Mouse (Mus musculus) kidney, embryonic 14.5 days (tissue): ENCODE measurements around the gene Ubox5. TPM values are rescaled to one million over a fixed set of nuclear protein-coding genes. Genes with fewer than 3 reads are reported as not detected.
"Not testable (repeated sequence)": the region's sequence is repeated elsewhere in the genome, so short reads cannot be mapped to it uniquely, and the experiment has no call there.

Experiments used
- ATAC-seq: fragments of 200-750 bp; cut with Nextera tagmentation; 2 replicates; pipeline ENCODE4 v1.8.0; 2017; ENCODE audit warnings: moderate number of reproducible peaks, mild to moderate bottlenecking, moderate TSS enrichment, moderate library complexity; ENCODE audit not compliant: low FRiP score, low TSS enrichment
- H3K27ac ChIP-seq: fragments of 300-500 bp; sonication (generic); 2 replicates; pipeline ENCODE4 v1.5.1; 2014; ENCODE audit warnings: low read depth, mild to moderate bottlenecking, low read length, moderate library complexity, mixed read lengths
- H3K27me3 ChIP-seq: fragments of 300-500 bp; sonication (generic); 2 replicates; pipeline ENCODE4 v1.6.1; 2014; ENCODE audit warnings: mild to moderate bottlenecking, low read length; ENCODE audit not compliant: control insufficient read depth, insufficient read depth
- H3K36me3 ChIP-seq: fragments of 300-500 bp; sonication (generic); 2 replicates; pipeline ENCODE4 v1.6.1; 2014; ENCODE audit warnings: low read length, mixed read lengths; ENCODE audit not compliant: control insufficient read depth, insufficient read depth
- H3K4me1 ChIP-seq: fragments of 300-500 bp; sonication (generic); 2 replicates; pipeline ENCODE4 v1.6.1; 2014; ENCODE audit warnings: low read length, mixed read lengths; ENCODE audit not compliant: control insufficient read depth, insufficient read depth
- H3K4me2 ChIP-seq: fragments of 300-500 bp; sonication (generic); replicated peaks from 2 replicates; pipeline ENCODE4 v1.6.1; 2014; ENCODE audit warnings: low read depth, mild to moderate bottlenecking, low read length
- H3K4me3 ChIP-seq: fragments of 300-500 bp; sonication (generic); 2 replicates; pipeline ENCODE4 v1.5.1; 2014; ENCODE audit warnings: mild to moderate bottlenecking, low read length
- H3K9ac ChIP-seq: fragments of 300-500 bp; sonication (generic); 2 replicates; pipeline ENCODE4 v1.6.1; 2014; ENCODE audit warnings: low read depth, mild to moderate bottlenecking, low read length, moderate library complexity
- H3K9me3 ChIP-seq: fragments of 300-500 bp; sonication (generic); 2 replicates; pipeline ENCODE4 v1.6.1; 2016; ENCODE audit warnings: low read length; ENCODE audit not compliant: control insufficient read depth
- WGBS: fragments of 180-500 bp; shearing (Covaris S2); extraction: QIAGEN DNeasy Blood & Tissue Kit; methylation state at CpG from one replicate; pipeline ENCODE4 v1.1.7; 2014; 5-methylcytosine and 5-hydroxymethylcytosine counted together
- polyA plus RNA-seq: library from polyadenylated mRNA; unstranded; fragments of >200 nt; fragmentation: Nextera tagmentation; extraction: Ambion mirVana; gene quantifications from 2 replicates; pipeline ENCODE4 v1.2.1, GENCODE M21; 2014

The Ubox5 gene
- polyA plus RNA-seq, 1 experiment from 2014 or later, result 16.2 TPM

DNA sequence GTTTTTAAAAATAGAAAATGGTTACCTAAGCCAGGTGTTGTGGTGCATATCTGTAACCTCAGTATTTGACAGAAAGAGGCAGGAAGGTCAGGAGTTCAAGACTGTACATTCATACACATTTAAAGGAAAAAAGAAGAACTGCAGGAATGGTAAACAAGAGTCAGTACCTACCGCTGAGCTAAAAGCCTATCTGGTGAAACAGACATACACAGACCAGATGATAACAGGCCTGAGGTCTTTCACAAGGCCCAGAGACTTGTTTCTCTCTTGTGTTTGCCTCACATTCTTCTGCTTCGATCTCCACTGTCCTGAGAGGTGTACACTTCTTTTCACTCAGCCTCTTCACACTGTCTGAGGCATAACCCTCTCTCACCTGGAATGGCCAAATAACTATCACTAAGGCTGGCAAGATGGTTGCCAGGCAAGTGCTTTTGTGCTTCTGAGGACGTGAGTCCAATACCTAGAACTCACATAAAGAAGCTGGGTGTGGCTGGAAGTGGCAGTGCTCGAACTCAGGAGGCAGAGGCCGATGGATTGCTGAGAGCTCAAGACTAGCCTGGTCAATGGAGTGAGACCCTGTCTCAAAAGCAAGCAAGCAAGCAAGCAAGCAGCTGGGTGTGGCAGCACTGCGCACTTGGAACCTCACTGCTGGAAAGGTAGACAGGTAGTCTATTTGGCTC is 26.0 kb upstream of the Ubox5 start:
- 90% methylated on average over 6 of the region's 6 CpGs for WGBS
- no peaks in the 10 kb centered on the region for H3K9me3 ChIP-seq
- no peak overlapping the region for H3K9ac ChIP-seq
- no peak for ATAC-seq
- no peak overlapping the region for H3K27ac ChIP-seq
- no peak overlapping the region for H3K4me3 ChIP-seq
- no peak overlapping the region for H3K4me2 ChIP-seq
- H3K4me1 ChIP-seq, result no peaks in the 10 kb centered on the region
- H3K27me3 ChIP-seq, result no peaks in the 10 kb centered on the region
- H3K36me3 ChIP-seq, result peaks cover 71% of the 10 kb centered on the region

DNA sequence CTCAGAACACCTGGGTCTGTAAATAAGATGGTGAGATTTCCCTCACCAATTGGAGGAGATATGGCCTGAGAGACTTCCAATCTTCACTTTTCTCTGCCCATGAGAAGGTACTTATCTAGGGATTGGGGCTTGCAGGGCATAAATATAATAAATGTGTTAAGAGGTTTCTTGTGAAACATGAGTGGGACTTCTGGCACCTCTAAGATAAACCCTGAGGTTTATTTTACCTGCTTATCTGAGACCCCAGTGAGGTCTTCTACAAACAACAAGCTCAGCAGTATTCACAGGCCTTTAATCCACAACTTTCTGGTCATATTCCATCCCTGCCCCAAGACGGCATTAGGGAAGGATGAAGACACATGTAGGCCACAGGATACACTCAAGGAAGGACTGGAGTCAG is 23.9 kb upstream of the Ubox5 start:
- Histone ChIP-seq H3K9ac (no peak overlapping the region), H3K4me3 (no peak overlapping the region), H3K27ac (no peak overlapping the region), H3K4me2 (no peak overlapping the region), H3K27me3 (no peaks in the 10 kb centered on the region), H3K4me1 (no peaks in the 10 kb centered on the region), H3K36me3 (peaks cover 57% of the 10 kb centered on the region), H3K9me3 (no peaks in the 10 kb centered on the region)
- 86% methylated on average over 1 of the region's 1 CpGs for WGBS
- ATAC-seq, result no peak

GRCm38 (mm10) chr2:130653303-130653702 is 23.5 kb upstream of the Ubox5 start:
- Histone ChIP-seq H3K4me1 (no peaks in the 10 kb centered on the region), H3K27ac (no peak overlapping the region), H3K9me3 (no peaks in the 10 kb centered on the region), H3K27me3 (no peaks in the 10 kb centered on the region), H3K9ac (no peak overlapping the region), H3K4me2 (no peak overlapping the region), H3K36me3 (peaks cover 54% of the 10 kb centered on the region), H3K4me3 (no peak overlapping the region)
- ATAC-seq, result no peak
- 94% methylated on average over 2 of the region's 2 CpGs for WGBS

DNA sequence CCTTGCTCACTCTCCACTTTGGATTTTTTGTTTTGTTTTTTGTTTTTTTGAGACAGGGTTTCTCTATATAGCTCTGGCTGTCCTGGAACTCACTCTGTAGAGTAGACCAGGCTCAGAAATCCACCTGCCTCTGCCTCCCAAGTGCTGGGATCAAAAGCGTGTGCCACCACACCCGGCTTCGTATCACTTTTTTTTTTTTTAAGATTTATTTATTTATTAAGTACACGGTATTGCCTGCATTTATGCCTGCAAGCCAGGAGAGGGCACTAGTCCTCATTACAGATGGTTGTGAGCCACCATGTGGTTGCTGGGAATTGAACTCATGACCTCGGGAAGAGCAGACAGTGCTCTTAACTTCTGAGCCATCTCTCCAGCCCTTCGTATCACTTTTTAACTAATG is 19.2 kb upstream of the Ubox5 start:
- not testable (repeated sequence) for H3K4me2 ChIP-seq, H3K4me1 ChIP-seq, H3K9ac ChIP-seq, H3K27me3 ChIP-seq, H3K9me3 ChIP-seq, H3K27ac ChIP-seq, ATAC-seq, H3K4me3 ChIP-seq
- WGBS, result 84% methylated on average over 6 of the region's 6 CpGs
- peaks cover 13% of the 10 kb centered on the region for H3K36me3 ChIP-seq

GRCm38 (mm10) chr2:130645198-130645597 is 15.4 kb upstream of the Ubox5 start:
- ATAC-seq, result no peak
- Histone ChIP-seq H3K4me3 (no peak overlapping the region), H3K4me1 (peaks cover 3% of the 10 kb centered on the region; the same call in 1 of the 2 replicates), H3K36me3 (no peaks in the 10 kb centered on the region), H3K9me3 (no peaks in the 10 kb centered on the region), H3K27me3 (no peaks in the 10 kb centered on the region), H3K9ac (no peak overlapping the region), H3K4me2 (no peak overlapping the region), H3K27ac (no peak overlapping the region)
- 84% methylated on average over 4 of the region's 4 CpGs for WGBS

- Histone ChIP-seq H3K4me3 (peak within 1 kb of the TSS; percentile 71), H3K9ac (peak within 1 kb of the TSS; percentile 78), H3K9me3 (no peaks in the 10 kb centered on the region), H3K4me2 (peak within 1 kb of the TSS; percentile 78), H3K27me3 (peaks cover under 1% of the 10 kb centered on the region; the same call in 1 of the 2 replicates), H3K36me3 (no peaks in the 10 kb centered on the region), H3K4me1 (peaks cover 3% of the 10 kb centered on the region; the same call in 1 of the 2 replicates), H3K27ac (no peak within 1 kb of the TSS)
- WGBS, result 3% methylated on average over 35 of the region's 40 CpGs
- peak; percentile 96 for ATAC-seq
Measured at GRCm38 (mm10) chr2:130642684-130643369, 13.0 kb upstream of the Ubox5 start, which contains the start of gene Lzts3. TSS of gene Lzts3 (minus strand) at chr2:130642803.

- peaks cover 3% of the 10 kb centered on the region; the same call in 1 of the 2 replicates for H3K4me1 ChIP-seq
- peaks cover 7% of the 10 kb centered on the region; the same call in 1 of the 2 replicates for H3K27me3 ChIP-seq
- H3K9ac ChIP-seq, result peak overlapping the region; percentile 78
- under 1% methylated on average over 17 of the region's 27 CpGs for WGBS
- H3K27ac ChIP-seq, result no peak overlapping the region
- H3K9me3 ChIP-seq, result no peaks in the 10 kb centered on the region
- peak overlapping the region; percentile 71 for H3K4me3 ChIP-seq
- peak overlapping the region; percentile 78 for H3K4me2 ChIP-seq
- ATAC-seq, result peak; percentile 55
- H3K36me3 ChIP-seq, result no peaks in the 10 kb centered on the region
Measured at GRCm38 (mm10) chr2:130642197-130642660, 12.4 kb upstream of the Ubox5 start.

DNA sequence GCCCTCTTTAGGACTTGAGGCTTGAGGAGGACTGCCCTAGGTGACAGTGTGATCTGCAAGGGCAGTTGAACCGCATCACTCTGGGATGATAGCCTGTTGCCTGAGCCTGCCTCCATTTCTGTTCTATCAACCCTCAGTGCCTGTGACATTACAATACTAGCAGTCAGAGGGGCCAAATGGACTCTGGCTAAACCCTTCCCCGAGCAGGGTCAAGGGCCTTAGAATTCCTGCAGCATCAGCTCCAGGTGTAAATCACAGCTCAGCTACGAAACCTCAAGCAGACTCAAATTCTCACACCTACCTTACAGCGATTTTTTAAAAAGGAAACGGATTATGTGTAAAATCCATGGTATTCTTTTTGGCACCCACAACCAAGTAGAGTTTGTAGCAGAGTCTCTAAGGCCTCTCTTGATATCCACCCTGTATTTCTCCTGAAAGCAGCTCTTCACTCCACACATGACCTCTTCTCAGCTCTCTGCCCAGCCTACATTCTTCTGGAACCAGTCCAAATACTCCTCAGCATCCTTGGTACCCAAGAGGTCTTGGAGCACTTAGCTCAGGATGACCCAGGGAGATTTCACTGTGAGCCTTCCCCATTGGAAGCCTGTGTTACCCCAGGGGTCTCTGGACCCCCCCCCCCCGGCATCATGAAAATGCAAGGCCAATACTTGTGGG is 11.7 kb upstream of the Ubox5 start:
- H3K4me3 ChIP-seq, result peak overlapping the region; percentile 71
- H3K9ac ChIP-seq, result 0 out of 2 replicates have a peak overlapping the region, but pooled peaks have one; percentile 78
- H3K27ac ChIP-seq, result no peak overlapping the region
- WGBS, result 53% methylated on average over 6 of the region's 6 CpGs
- H3K4me2 ChIP-seq, result peak overlapping the region; percentile 78
- H3K36me3 ChIP-seq, result no peaks in the 10 kb centered on the region
- H3K27me3 ChIP-seq, result peaks cover 14% of the 10 kb centered on the region; the same call in 1 of the 2 replicates
- no peaks in the 10 kb centered on the region for H3K9me3 ChIP-seq
- H3K4me1 ChIP-seq, result peaks cover 3% of the 10 kb centered on the region; the same call in 1 of the 2 replicates
- ATAC-seq, result no peak
